Mouse (Mus musculus): ENCODE results near the gene Arl5b.

DNA sequence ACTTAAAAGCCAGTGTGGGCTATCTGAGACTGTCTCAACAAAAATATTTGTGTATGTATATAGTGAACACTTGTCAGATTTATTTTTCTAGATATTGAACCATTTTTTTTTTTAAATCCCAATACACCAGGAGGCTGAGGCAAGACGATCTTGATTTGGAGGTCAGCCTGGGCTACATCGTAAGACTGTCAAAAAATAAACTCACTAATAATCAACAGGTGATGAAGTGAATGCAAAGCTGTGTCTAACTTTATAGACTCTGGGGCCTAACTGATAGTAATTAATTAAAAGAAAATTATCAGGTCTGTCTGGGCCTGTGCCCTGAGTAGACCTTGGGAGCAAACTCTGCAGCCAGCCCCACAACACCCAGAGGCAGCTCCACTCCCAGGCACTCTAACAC is 34.5 kb downstream of the Arl5b start:
- TF ChIP-seq CTCF (IDR thresholded peaks at IDR 0.05; ENCODE audit: extremely low read depth, insufficient read depth, insufficient read length, insufficient replicate concordance) (no peak), POLR2A (IDR thresholded peaks at IDR 0.05; ENCODE audit: low read depth, low read length) (no peak)
